Mouse (Mus musculus): ENCODE results near the gene Nr2c2.

DNA sequence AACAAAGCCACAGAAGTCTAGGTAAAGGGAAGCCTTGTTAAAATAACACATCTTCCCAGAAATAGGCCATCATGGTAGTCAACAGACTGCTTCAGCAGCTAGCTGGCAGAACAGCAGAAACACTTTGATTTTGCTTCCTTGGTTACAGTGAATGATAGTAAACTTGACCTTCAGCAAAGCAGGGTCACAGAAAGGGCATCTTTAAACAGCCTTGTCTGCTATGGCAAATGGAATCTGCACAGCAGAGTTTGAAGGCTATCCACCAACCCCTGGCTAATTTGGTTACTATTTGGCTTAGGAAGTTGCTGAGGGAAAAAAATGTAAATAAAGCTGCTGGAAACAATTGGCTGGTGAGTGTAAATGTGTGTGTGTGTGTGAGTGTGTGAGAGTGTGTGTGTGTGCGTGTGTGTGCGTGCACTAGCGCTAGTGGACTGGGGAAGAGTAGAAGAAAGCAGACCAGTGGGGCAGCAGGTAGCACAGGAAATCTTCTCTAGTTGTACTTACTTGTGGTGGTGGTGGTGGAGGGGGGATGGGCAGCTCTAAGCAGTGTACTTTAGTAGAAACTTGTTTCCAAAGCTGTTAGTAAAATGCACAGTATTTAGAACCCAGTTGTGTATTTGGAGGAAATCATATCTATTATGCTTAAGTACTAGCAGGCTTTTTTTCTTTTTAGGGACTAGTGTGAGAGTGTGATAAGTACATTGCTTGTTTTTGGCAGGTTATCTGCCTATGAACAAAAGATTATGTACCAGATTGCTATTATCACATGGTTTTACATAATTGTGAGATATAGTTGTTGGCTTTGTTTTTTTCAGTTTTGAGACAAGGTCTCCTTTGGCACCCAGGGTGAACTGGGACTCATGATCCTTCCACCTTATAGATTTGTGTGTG, 41.1 kb downstream of the Nr2c2 start:
- TF ChIP-seq GATA1 (IDR thresholded peaks at IDR 0.05; ENCODE audit: borderline replicate concordance, low read length) (no peak), FLI1 (IDR thresholded peaks at IDR 0.05; ENCODE audit: low read length) (no peak)

Data from megakaryocyte, embryonic 14.5 days (primary cell).